Comparison of ENCODE assay signal across 14 mouse cellular contexts in genomic region chr11:88548423-88548822, GRCm38 (mm10).
DNase-seq lines count a peak whose midpoint lies in the region; ATAC-seq and TF ChIP-seq lines count a peak whose summit lies in the region.
"Had no signal": no experiment of that assay in that cellular context is flagged by ENCODE, and none has a peak within 500 bp of the region (broad histone marks: within the 10 kb centered on the region; RNA-seq: fewer than 3 reads in every experiment).

No protein-coding gene starts in this region.

- H3K27me3 ChIP-seq in forebrain, embryonic 13.5 days, result no peaks in the 10 kb centered on the region
- H3K27me3 ChIP-seq in forebrain, postnatal 0 days (ENCODE audit: insufficient read depth, low read length), result no peaks in the 10 kb centered on the region; the same call in 1 of the 2 replicates
- no peaks in the 10 kb centered on the region for H3K27me3 ChIP-seq in kidney, embryonic 14.5 days (ENCODE audit: control insufficient read depth, insufficient read depth, low read length)
- H3K27me3 ChIP-seq in E14TG2a.4 (ENCODE audit: insufficient read depth, low read length), result no peaks in the 10 kb centered on the region
- no peaks in the 10 kb centered on the region for H3K27me3 ChIP-seq in hindbrain, embryonic 14.5 days (ENCODE audit: control insufficient read depth, insufficient read depth, low read length)
- H3K27me3 ChIP-seq: lung, embryonic 15.5 days had no signal

- no peak overlapping the region for H3K4me2 ChIP-seq in forebrain, embryonic 13.5 days
- no peak overlapping the region for H3K4me2 ChIP-seq in forebrain, postnatal 0 days (ENCODE audit: low read depth)
- no peak overlapping the region for H3K4me2 ChIP-seq in kidney, embryonic 14.5 days (replicated peaks; ENCODE audit: low read depth, low read length)
- no peak overlapping the region for H3K4me2 ChIP-seq in hindbrain, embryonic 14.5 days (replicated peaks)
- H3K4me2 ChIP-seq: limb, embryonic 13.5 days; lung, embryonic 15.5 days had no signal

- 70% methylated on average over 7 of the region's 7 CpGs for WGBS in forebrain, embryonic 13.5 days
- 66% methylated on average over 7 of the region's 7 CpGs for WGBS in forebrain, postnatal 0 days
- WGBS in kidney, embryonic 14.5 days, result 56% methylated on average over 7 of the region's 7 CpGs
- WGBS in hindbrain, embryonic 14.5 days, result 77% methylated on average over 7 of the region's 7 CpGs

- H3K27ac ChIP-seq in forebrain, embryonic 13.5 days, result 0 out of 2 replicates have a peak overlapping the region, but pooled peaks have one; percentile 4
- H3K27ac ChIP-seq in forebrain, postnatal 0 days (ENCODE audit: low read depth, low read length), result no peak overlapping the region
- H3K27ac ChIP-seq in kidney, embryonic 14.5 days (ENCODE audit: low read depth, low read length), result peak overlapping the region; percentile 51; the same call in 1 of the 2 replicates
- H3K27ac ChIP-seq in hindbrain, embryonic 14.5 days, result no peak overlapping the region
- H3K27ac ChIP-seq: kidney, postnatal 0 days; limb, embryonic 13.5 days; lung, embryonic 15.5 days had no signal

- H3K9me3 ChIP-seq in forebrain, embryonic 13.5 days (replicated peaks), result no peaks in the 10 kb centered on the region
- no peaks in the 10 kb centered on the region for H3K9me3 ChIP-seq in forebrain, postnatal 0 days (ENCODE audit: low read length)
- no peaks in the 10 kb centered on the region for H3K9me3 ChIP-seq in kidney, embryonic 14.5 days (ENCODE audit: control insufficient read depth, low read length)
- H3K9me3 ChIP-seq in E14TG2a.4 (ENCODE audit: low read length), result no peaks in the 10 kb centered on the region
- no peaks in the 10 kb centered on the region for H3K9me3 ChIP-seq in hindbrain, embryonic 14.5 days (ENCODE audit: control insufficient read depth, low read length)
- H3K9me3 ChIP-seq: limb, embryonic 13.5 days; lung, embryonic 15.5 days had no signal

- no peak for ATAC-seq in forebrain, embryonic 13.5 days
- ATAC-seq in forebrain, postnatal 0 days, result no peak
- ATAC-seq in kidney, embryonic 14.5 days (ENCODE audit: low FRiP score, low TSS enrichment), result no peak
- ATAC-seq in hindbrain, embryonic 14.5 days (ENCODE audit: low FRiP score), result no peak

- peaks cover 79% of the 10 kb centered on the region for H3K4me1 ChIP-seq in forebrain, embryonic 13.5 days
- 0 out of 2 replicates have a peak, but pooled peaks cover 4% of the 10 kb centered on the region for H3K4me1 ChIP-seq in forebrain, postnatal 0 days (ENCODE audit: insufficient read depth)
- H3K4me1 ChIP-seq in kidney, embryonic 14.5 days (ENCODE audit: control insufficient read depth, insufficient read depth, low read length), result peaks cover 77% of the 10 kb centered on the region
- H3K4me1 ChIP-seq in E14TG2a.4 (replicated peaks; ENCODE audit: low read depth, low read length), result peaks cover 84% of the 10 kb centered on the region
- peaks cover 72% of the 10 kb centered on the region for H3K4me1 ChIP-seq in hindbrain, embryonic 14.5 days (replicated peaks; ENCODE audit: control insufficient read depth, insufficient read depth, low read length)

- no peak overlapping the region for H3K9ac ChIP-seq in forebrain, embryonic 13.5 days
- no peak overlapping the region for H3K9ac ChIP-seq in forebrain, postnatal 0 days
- no peak overlapping the region for H3K9ac ChIP-seq in kidney, embryonic 14.5 days (ENCODE audit: low read depth, low read length)
- no peak overlapping the region for H3K9ac ChIP-seq in hindbrain, embryonic 14.5 days
- H3K9ac ChIP-seq: limb, embryonic 13.5 days; lung, embryonic 15.5 days had no signal

- no peak for TF ChIP-seq CTCF in forebrain, postnatal 0 days (IDR thresholded peaks at IDR 0.05; ENCODE audit: low read depth)
- TF ChIP-seq CTCF in E14TG2a.4 (conservative IDR thresholded peaks at IDR 0.05; ENCODE audit: low read length), result no peak

- H3K36me3 ChIP-seq in forebrain, embryonic 13.5 days (ENCODE audit: poor library complexity, severe bottlenecking), result no peaks in the 10 kb centered on the region
- H3K36me3 ChIP-seq in forebrain, postnatal 0 days (ENCODE audit: insufficient read depth), result no peaks in the 10 kb centered on the region
- no peaks in the 10 kb centered on the region for H3K36me3 ChIP-seq in kidney, embryonic 14.5 days (ENCODE audit: control insufficient read depth, insufficient read depth, low read length)
- peaks cover 4% of the 10 kb centered on the region; the same call in 1 of the 2 replicates for H3K36me3 ChIP-seq in E14TG2a.4 (ENCODE audit: insufficient read depth, low read length)
- no peaks in the 10 kb centered on the region for H3K36me3 ChIP-seq in hindbrain, embryonic 14.5 days (replicated peaks; ENCODE audit: control insufficient read depth, insufficient read depth)
- H3K36me3 ChIP-seq: limb, embryonic 13.5 days; lung, embryonic 15.5 days had no signal

- H3K4me3 ChIP-seq in forebrain, embryonic 13.5 days, result no peak overlapping the region
- H3K4me3 ChIP-seq in forebrain, postnatal 0 days (ENCODE audit: low read depth, low read length), result no peak overlapping the region
- H3K4me3 ChIP-seq in kidney, embryonic 14.5 days (ENCODE audit: low read length), result no peak overlapping the region
- H3K4me3 ChIP-seq in E14TG2a.4 (replicated peaks; ENCODE audit: low read length), result peak overlapping the region; percentile 55; the same call in 1 of the 2 replicates
- H3K4me3 ChIP-seq in hindbrain, embryonic 14.5 days (replicated peaks; ENCODE audit: low read length), result no peak overlapping the region
- H3K4me3 ChIP-seq: limb, embryonic 13.5 days; lung, embryonic 15.5 days had no signal

- DNase-seq in forebrain, postnatal 0 days, result no peak
- no peak for DNase-seq in kidney, postnatal 25 days
- peak; percentile 22 for DNase-seq in hindbrain, embryonic 14.5 days (ENCODE audit: low spot score)
- DNase-seq in embryo, embryonic 9.5 days (ENCODE audit: extremely low spot score), result no peak
- DNase-seq in left cerebral cortex, adult 11 months (ENCODE audit: low spot score), result no peak
- DNase-seq: adrenal gland, adult 8-10 months; cerebellum, postnatal 36 days; right cerebral cortex, postnatal 25 days had no signal

Comparison
In these comparisons a context has a peak if more than half of its experiments do, and no peak if none do; other contexts are left out.
1. H3K27ac ChIP-seq: peak in forebrain, embryonic 13.5 days (single experiment) and kidney, embryonic 14.5 days (single experiment); none in forebrain, postnatal 0 days (single experiment) and hindbrain, embryonic 14.5 days (single experiment).